Mouse (Mus musculus) cerebral cortex, adult 2 months (tissue): Measurements from ENCODE around the gene Trim61.

ENCODE experiments used
- WGBS: fragments of 180-500 bp; shearing (Covaris S2); methylation state at CpG from one replicate; pipeline ENCODE4 v1.1.7; 2018; 5-methylcytosine and 5-hydroxymethylcytosine counted together

The Trim61 gene

GRCm38 (mm10) chr8:65018423-65018822 is at the start of gene Trim61, which contains the start of gene Trim60:
TSS of gene Trim61 (minus strand) at chr8:65018523.
TSS of gene Trim60 (minus strand) at chr8:65018584.
- 81% methylated on average over 8 of the region's 8 CpGs for WGBS

GRCm38 (mm10) chr8:65067694-65068472 is 49.6 kb upstream of the Trim61 start:
- WGBS: 56% methylated on average over 10 of the region's 10 CpGs

- WGBS: 96% methylated on average over 4 of the region's 4 CpGs
These were observed 48.7 kb upstream of the Trim61 start for GRCm38 (mm10) chr8:65067031-65067430.

- WGBS: 98% methylated on average over 3 of the region's 3 CpGs
These were observed 47.3 kb upstream of the Trim61 start for GRCm38 (mm10) chr8:65065622-65066021.

GRCm38 (mm10) chr8:65064071-65064470 is 45.7 kb upstream of the Trim61 start:
- WGBS: 72% methylated on average over 2 of the region's 2 CpGs

- 90% methylated on average over 4 of the region's 4 CpGs for WGBS
These were observed 43.9 kb upstream of the Trim61 start for GRCm38 (mm10) chr8:65062195-65062594.

- WGBS: 94% methylated on average over 4 of the region's 4 CpGs
These were observed 38.4 kb upstream of the Trim61 start for GRCm38 (mm10) chr8:65056722-65057121.

- WGBS: 73% methylated on average over 5 of the region's 5 CpGs
These were observed 35.6 kb upstream of the Trim61 start for GRCm38 (mm10) chr8:65053968-65054367.

GRCm38 (mm10) chr8:65053554-65053953 is 35.2 kb upstream of the Trim61 start:
- 98% methylated on average over 3 of the region's 3 CpGs for WGBS

GRCm38 (mm10) chr8:65047801-65048200 is 29.5 kb upstream of the Trim61 start:
- 89% methylated on average over 4 of the region's 4 CpGs for WGBS

GRCm38 (mm10) chr8:65047193-65047592 is 28.9 kb upstream of the Trim61 start:
- 95% methylated on average over 4 of the region's 4 CpGs for WGBS

- WGBS: 53% methylated on average over 5 of the region's 5 CpGs
These were observed 28.2 kb upstream of the Trim61 start for GRCm38 (mm10) chr8:65046565-65046964.

- WGBS: 1% methylated on average over 8 of the region's 8 CpGs
These were observed 18.8 kb upstream of the Trim61 start, which contains the start of gene Apela for GRCm38 (mm10) chr8:65037117-65037533. TSS of gene Apela (minus strand) at chr8:65037336.

GRCm38 (mm10) chr8:65034136-65034535 is 15.8 kb upstream of the Trim61 start:
- 73% methylated on average over 2 of the region's 2 CpGs for WGBS

GRCm38 (mm10) chr8:65033056-65033455 is 14.7 kb upstream of the Trim61 start:
- WGBS: 89% methylated on average over 13 of the region's 13 CpGs

- 100% methylated on average over 1 of the region's 1 CpGs for WGBS
These were observed 13.8 kb upstream of the Trim61 start for GRCm38 (mm10) chr8:65032107-65032506.

GRCm38 (mm10) chr8:65030735-65031485 is 12.6 kb upstream of the Trim61 start:
- WGBS: 81% methylated on average over 4 of the region's 4 CpGs

GRCm38 (mm10) chr8:65029776-65030175 is 11.5 kb upstream of the Trim61 start:
- WGBS: 87% methylated on average over 4 of the region's 4 CpGs

- 86% methylated on average over 12 of the region's 12 CpGs for WGBS
These were observed 10.8 kb upstream of the Trim61 start for GRCm38 (mm10) chr8:65028959-65029686.

- WGBS: 44% methylated on average over 8 of the region's 8 CpGs
These were observed 4.2 kb upstream of the Trim61 start for GRCm38 (mm10) chr8:65022485-65022884.

GRCm38 (mm10) chr8:65007616-65008015 is 10.7 kb downstream of the Trim61 start:
- 81% methylated on average over 6 of the region's 6 CpGs for WGBS

- WGBS: 83% methylated on average over 4 of the region's 4 CpGs
These were observed 19.4 kb downstream of the Trim61 start for GRCm38 (mm10) chr8:64998806-64999365.
